Mouse (Mus musculus) ES-E14 (cell line): ENCODE results near the gene Arl5c. TPM values are rescaled to one million over a fixed set of nuclear protein-coding genes. Genes with fewer than 3 reads are reported as not detected.
"Not testable (repeated sequence)": the region's sequence is repeated elsewhere in the genome, so short reads cannot be mapped to it uniquely, and the experiment has no call there.

Experiments
- DNase-seq: peaks from one replicate; pipeline ENCODE4 v3.0.0-alpha.2; 2013; ENCODE audit warnings: low read depth, low spot score
- H3K27ac ChIP-seq: 2 replicates; pipeline ENCODE4 v1.5.1; 2012; ENCODE audit warnings: low read depth, mild to moderate bottlenecking, low read length, moderate library complexity, mixed read lengths; ENCODE audit not compliant: poor library complexity, insufficient read depth, severe bottlenecking
- H3K36me3 ChIP-seq: 2 replicates; pipeline ENCODE4 v1.6.1; 2012; ENCODE audit warnings: mild to moderate bottlenecking, low read length, moderate library complexity, mixed read lengths; ENCODE audit not compliant: control insufficient read depth, poor library complexity, insufficient read depth, severe bottlenecking
- H3K4me1 ChIP-seq, 2 experiments: fragments of 150-350 bp in 1 of 2; sonication (generic) in 1 of 2; 2 replicates each; pipeline ENCODE4 v1.6.1; 2012; ENCODE audit warnings: low read length in 2 of 2, mild to moderate bottlenecking in 1 of 2, mixed read lengths in 1 of 2; ENCODE audit not compliant: control insufficient read depth in 2 of 2, insufficient read depth in 2 of 2, poor library complexity in 1 of 2
- H3K4me3 ChIP-seq, 2 experiments: fragments of 150-350 bp in 1 of 2; sonication (generic) in 1 of 2; 2 replicates each; pipeline ENCODE4 v1.5.1; 2012; ENCODE audit warnings: low read length in 2 of 2, low read depth in 1 of 2, mild to moderate bottlenecking in 1 of 2, mixed read lengths in 1 of 2; ENCODE audit not compliant: insufficient read depth in 1 of 2, poor library complexity in 1 of 2, severe bottlenecking in 1 of 2
- H3K9ac ChIP-seq: 2 replicates; pipeline ENCODE4 v1.6.1; 2012; ENCODE audit warnings: low read depth, mild to moderate bottlenecking, low read length, mixed read lengths; ENCODE audit not compliant: poor library complexity, insufficient read depth, severe bottlenecking
- H3K9me3 ChIP-seq: fragments of 150-350 bp; sonication (generic); 2 replicates; pipeline ENCODE4 v1.6.1; 2012; ENCODE audit warnings: low read depth, mild to moderate bottlenecking, low read length; ENCODE audit not compliant: control insufficient read depth, insufficient read depth
- CHD2 ChIP-seq: IDR thresholded peaks from 2 replicates; pipeline ENCODE4 v1.6.1; 2014; ENCODE audit warnings: mild to moderate bottlenecking, low read depth, low read length, inconsistent platforms
- HCFC1 ChIP-seq: IDR thresholded peaks from 2 replicates; pipeline ENCODE4 v1.6.1; 2012; ENCODE audit warnings: low read length, inconsistent platforms, borderline replicate concordance; ENCODE audit not compliant: insufficient read depth
- MAFK ChIP-seq: IDR thresholded peaks from 2 replicates; pipeline ENCODE4 v1.6.1; 2014; ENCODE audit warnings: mild to moderate bottlenecking, low read depth, low read length, inconsistent platforms; ENCODE audit not compliant: insufficient read depth
- ZC3H11A ChIP-seq: IDR thresholded peaks from 2 replicates; pipeline ENCODE4 v1.6.1; 2012; ENCODE audit warnings: low read depth, mild to moderate bottlenecking, inconsistent platforms, low read length, borderline replicate concordance
- ZNF384 ChIP-seq: IDR thresholded peaks from 2 replicates; pipeline ENCODE4 v1.6.1; 2012; ENCODE audit warnings: low read depth, low read length, inconsistent platforms
- in situ Hi-C, 2 experiments: fragments of 600-800 bp; cut with MboI; formaldehyde crosslinking; loops; one replicate each; pipeline ENCODE4 v1.15.1; 2025; ENCODE audit warnings: low sequenced_read_pairs in 2 of 2, inconsistent platforms in 1 of 2; ENCODE audit not compliant: unreplicated experiment in 2 of 2
- total RNA-seq: library from RNA; depleted of rRNA; stranded (reverse); fragments of 300-350 nt; gene quantifications from 2 replicates; pipeline ENCODE4 v1.2.3, GENCODE M21; 2012; rRNA removed

Arl5c gene
- total RNA-seq, 1 experiment = 2.9 TPM

- DNase-seq = peak; percentile 71
- Histone ChIP-seq H3K9ac (no peak overlapping the region), H3K4me3 (no peak overlapping the region), H3K27ac (no peak overlapping the region), H3K36me3 (no peaks in the 10 kb centered on the region; the same call in 1 of the 2 replicates), H3K4me1 (peaks cover 2 to 32% of the 10 kb centered on the region in 2 experiments; a peak in 3 of 4 replicates), H3K9me3 (no peaks in the 10 kb centered on the region)
- TF ChIP-seq MAFK (no peak), CHD2 (no peak), HCFC1 (no peak), ZNF384 (no peak), ZC3H11A (no peak)
- in situ Hi-C loops = no loop called here
Observed at GRCm38 (mm10) chr11:97947426-97947825, 48.6 kb downstream of the Arl5c start.

DNA sequence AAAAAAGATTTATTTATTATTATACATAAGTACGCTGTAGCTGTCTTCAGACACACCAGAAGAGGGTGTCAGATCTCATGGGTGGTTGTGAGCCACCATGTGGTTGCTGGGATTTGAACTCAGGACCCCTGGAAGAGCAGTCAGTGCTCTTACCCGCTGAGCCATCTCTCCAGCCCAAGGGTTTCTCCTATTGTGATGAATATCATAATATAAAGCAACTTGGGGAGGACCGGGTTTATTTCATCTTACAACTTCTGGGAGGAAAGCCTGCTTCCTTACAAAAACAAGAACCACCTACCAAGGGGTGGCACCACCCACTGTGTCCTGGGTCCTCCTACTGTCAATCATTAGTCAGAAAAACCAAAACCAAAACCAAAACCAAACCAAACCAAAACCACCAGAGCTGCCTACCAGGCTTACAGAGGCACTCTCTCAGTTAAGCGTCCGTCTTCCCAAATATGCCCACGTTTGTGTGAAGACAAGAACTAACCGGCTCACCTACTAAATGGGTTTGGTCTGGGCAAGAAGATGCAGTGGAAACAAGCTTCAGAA is 50.2 kb downstream of the Arl5c start:
- DNase-seq, H3K4me3 ChIP-seq, in situ Hi-C loops, H3K9ac ChIP-seq, H3K27ac ChIP-seq, H3K36me3 ChIP-seq, H3K9me3 ChIP-seq: not testable (repeated sequence)
- peaks cover 2 to 35% of the 10 kb centered on the region in 2 experiments; a peak in 3 of 4 replicates for H3K4me1 ChIP-seq

DNA sequence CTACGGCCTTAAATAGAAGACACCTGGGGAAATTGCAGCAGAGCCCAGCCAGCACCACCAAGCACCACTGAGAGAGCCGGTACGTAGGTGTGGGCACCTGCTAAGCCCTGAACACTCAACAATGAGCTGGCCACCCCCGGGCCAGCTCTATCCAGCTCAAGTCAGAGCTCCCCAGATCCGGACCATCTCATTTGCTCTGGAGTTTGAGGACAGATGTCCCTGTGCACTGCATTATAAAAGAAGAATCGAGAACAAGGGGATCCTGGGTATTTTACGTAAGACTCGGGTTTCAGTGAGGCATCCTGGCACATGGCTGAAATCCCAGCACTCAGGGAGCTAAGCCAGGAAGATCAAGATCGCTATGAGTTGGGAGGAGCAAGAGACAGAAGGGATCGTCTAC is 51.0 kb downstream of the Arl5c start:
- Histone ChIP-seq H3K9me3 (no peaks in the 10 kb centered on the region), H3K36me3 (peaks cover 3% of the 10 kb centered on the region; the same call in 1 of the 2 replicates), H3K27ac (no peak overlapping the region), H3K4me1 (peaks cover 2 to 30% of the 10 kb centered on the region in 2 experiments; a peak in 2 of 4 replicates), H3K4me3 (no peak overlapping the region), H3K9ac (no peak overlapping the region)
- in situ Hi-C loops = no loop called here
- no peak for TF ChIP-seq HCFC1
- TF ChIP-seq ZNF384 = no peak
- no peak for TF ChIP-seq MAFK
- no peak for TF ChIP-seq CHD2
- no peak for TF ChIP-seq ZC3H11A
- DNase-seq = no peak

DNA sequence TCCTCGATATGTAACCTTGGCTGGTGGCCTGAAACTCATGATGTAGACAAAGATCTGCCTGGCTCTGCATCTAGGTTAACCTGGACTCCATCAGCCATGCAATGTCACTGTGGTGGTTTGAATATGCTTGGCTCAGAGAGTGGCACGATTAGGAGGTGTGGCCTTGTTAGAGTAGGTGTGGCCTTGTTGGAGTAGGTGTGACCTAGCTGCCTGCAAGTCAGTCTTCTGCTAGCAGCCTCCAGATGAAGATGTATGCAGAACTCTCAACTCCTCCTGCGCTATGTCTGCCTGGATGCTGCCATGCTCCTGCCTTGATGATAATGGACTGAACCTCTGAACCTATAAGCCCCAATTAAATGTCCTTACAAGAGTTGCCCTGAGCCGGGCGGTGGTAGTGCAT is 52.7 kb downstream of the Arl5c start:
- TF ChIP-seq MAFK (no peak), ZNF384 (no peak), CHD2 (no peak)
- Histone ChIP-seq H3K36me3 (peaks cover 3% of the 10 kb centered on the region; the same call in 1 of the 2 replicates), H3K4me3 (no peak overlapping the region), H3K27ac (no peak overlapping the region), H3K9ac (no peak overlapping the region), H3K9me3 (no peaks in the 10 kb centered on the region), H3K4me1 (peaks cover 0 to 18% of the 10 kb centered on the region in 2 experiments; a peak in 1 of 4 replicates)
- DNase-seq = no peak
- in situ Hi-C loops = no loop called here

DNA sequence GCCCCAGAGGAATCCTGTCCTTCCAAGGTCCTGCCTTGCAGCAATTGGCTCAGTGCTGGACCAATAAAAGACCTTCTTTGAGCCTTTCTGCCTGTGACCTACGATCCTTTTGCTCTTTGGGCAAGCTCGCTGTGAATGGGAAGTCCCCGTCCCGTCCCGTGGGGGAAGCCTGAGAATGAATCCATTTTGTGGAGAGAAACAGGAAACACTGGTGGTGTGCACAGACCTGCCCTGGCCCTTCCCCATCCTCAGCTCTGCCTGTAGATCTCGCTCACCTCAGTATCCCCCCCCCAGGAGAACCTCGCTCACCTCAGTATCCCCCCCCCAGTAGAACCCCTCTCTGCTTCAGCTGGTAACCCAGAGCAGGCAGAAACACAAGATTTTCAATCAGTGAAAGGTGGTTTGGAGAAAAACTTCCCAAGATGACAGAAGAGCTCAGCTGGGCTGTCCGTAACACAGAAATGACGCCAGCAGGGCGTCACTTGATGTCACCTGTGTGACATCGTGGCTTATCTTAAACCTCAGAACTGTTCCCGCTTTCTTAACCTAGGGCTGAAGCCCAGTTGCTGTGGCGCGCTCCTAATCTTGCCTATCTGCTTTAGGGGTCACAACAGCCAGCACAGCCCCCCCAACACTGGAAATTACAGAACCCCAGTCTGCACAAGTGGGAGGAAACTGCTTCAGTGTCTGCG is 53.4 kb downstream of the Arl5c start:
- no peak for DNase-seq
- Histone ChIP-seq H3K27ac (no peak overlapping the region), H3K36me3 (peaks cover 3% of the 10 kb centered on the region; the same call in 1 of the 2 replicates), H3K4me1 (peaks cover 0 to 18% of the 10 kb centered on the region in 2 experiments; a peak in 1 of 4 replicates), H3K9me3 (no peaks in the 10 kb centered on the region), H3K4me3 (no peak overlapping the region), H3K9ac (no peak overlapping the region)
- TF ChIP-seq CHD2 = no peak
- TF ChIP-seq HCFC1 = no peak
- no peak for TF ChIP-seq ZC3H11A
- no peak for TF ChIP-seq MAFK
- TF ChIP-seq ZNF384 = no peak
- in situ Hi-C loops = no loop called here

Other genes starting within 250 kb of the Arl5c start
- 14.0 and 18.5 TPM in 2 replicates for gene Cwc25, start 229.6 kb downstream of the Arl5c start, total RNA-seq
- gene 1700001P01Rik, start 220.3 kb downstream of the Arl5c start, total RNA-seq = 2.3 TPM in 2 replicates
- gene Rpl23, start 213.7 kb downstream of the Arl5c start, total RNA-seq = 1,213 and 1,430 TPM in 2 replicates
- gene Lasp1, start 197.2 kb downstream of the Arl5c start, total RNA-seq = 108 and 147 TPM in 2 replicates
- gene B230217C12Rik, start 155.4 kb downstream of the Arl5c start, total RNA-seq = 3.0 and 4.1 TPM in 2 replicates
- 2.2 and 4.1 TPM in 2 replicates for gene Fbxo47, start 112.0 kb downstream of the Arl5c start, total RNA-seq
- 2.5 and 4.3 TPM in 2 replicates for gene Plxdc1, start 9.7 kb downstream of the Arl5c start, total RNA-seq
- gene Cacnb1, start 26.9 kb upstream of the Arl5c start, total RNA-seq = 6.2 and 12.0 TPM in 2 replicates
- 3,222 and 3,264 TPM in 2 replicates for gene Rpl19, start 30.5 kb upstream of the Arl5c start, total RNA-seq
- 2.1 and 3.8 TPM in 2 replicates for gene Stac2, start 57.3 kb upstream of the Arl5c start, total RNA-seq
- 9.7 and 15.0 TPM in 2 replicates for gene Fbxl20, start 154.2 kb upstream of the Arl5c start, total RNA-seq
- 23.5 and 27.9 TPM in 2 replicates for gene Med1, start 197.1 kb upstream of the Arl5c start, total RNA-seq
- 63.3 and 68.8 TPM in 2 replicates for gene Cdk12, start 206.9 kb upstream of the Arl5c start, total RNA-seq